Mouse (Mus musculus) retina, adult 2 months (tissue): ENCODE results near the gene Heatr4.
"Not testable (repeated sequence)": the region's sequence is repeated elsewhere in the genome, so short reads cannot be mapped to it uniquely, and the experiment has no call there.

Source experiments
- DNase-seq: peaks from one replicate; pipeline ENCODE4 v3.0.0-alpha.2; 2012; ENCODE audit warnings: low read depth, low spot score

Gene Heatr4

GRCm38 (mm10) chr12:83984752-83985151 is at the start of gene Heatr4:
Gene Heatr4, minus strand, starts transcription at chr12:83984852.
- no peak for DNase-seq

DNA sequence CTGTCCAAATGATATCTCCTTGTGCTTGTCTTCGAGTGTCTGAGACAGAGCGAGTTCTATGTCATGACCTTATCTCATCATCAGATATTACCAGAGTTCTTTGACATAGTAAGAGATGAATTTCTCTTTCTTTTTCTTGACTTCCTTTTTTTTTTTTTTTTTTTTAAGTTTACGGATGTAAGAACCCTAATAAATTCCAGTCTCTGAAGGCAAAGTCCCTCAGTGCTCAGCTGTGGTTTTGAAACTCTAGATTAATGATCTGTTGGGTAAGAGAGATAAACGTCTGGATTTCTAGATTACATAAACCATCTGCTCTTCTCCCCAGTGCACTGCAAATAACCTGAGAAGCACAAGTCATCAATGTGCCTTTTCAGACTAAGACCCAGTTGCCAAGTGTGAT is 49.5 kb upstream of the Heatr4 start:
- DNase-seq, result no peak

- not testable (repeated sequence) for DNase-seq
Observed at GRCm38 (mm10) chr12:84033302-84033701, 48.6 kb upstream of the Heatr4 start.

DNA sequence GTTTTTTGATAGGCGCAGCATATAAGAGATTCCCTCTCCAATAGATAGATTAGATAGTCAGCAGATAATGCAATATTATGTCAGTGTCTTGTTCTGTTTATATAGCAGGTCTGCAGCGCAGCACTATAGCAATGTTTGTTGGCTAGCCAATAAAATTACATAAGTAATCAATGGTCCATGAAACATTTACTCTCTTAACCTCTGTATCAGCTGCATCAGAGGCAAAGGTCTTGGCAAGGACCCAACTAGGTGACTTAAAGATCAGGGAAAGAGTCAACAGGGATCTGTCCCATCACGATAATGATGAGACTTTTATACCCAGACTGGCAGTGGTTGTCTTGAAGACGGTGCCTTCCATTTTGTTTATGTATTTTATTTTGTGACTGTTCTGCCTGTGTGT is 48.2 kb upstream of the Heatr4 start:
- no peak for DNase-seq

DNA sequence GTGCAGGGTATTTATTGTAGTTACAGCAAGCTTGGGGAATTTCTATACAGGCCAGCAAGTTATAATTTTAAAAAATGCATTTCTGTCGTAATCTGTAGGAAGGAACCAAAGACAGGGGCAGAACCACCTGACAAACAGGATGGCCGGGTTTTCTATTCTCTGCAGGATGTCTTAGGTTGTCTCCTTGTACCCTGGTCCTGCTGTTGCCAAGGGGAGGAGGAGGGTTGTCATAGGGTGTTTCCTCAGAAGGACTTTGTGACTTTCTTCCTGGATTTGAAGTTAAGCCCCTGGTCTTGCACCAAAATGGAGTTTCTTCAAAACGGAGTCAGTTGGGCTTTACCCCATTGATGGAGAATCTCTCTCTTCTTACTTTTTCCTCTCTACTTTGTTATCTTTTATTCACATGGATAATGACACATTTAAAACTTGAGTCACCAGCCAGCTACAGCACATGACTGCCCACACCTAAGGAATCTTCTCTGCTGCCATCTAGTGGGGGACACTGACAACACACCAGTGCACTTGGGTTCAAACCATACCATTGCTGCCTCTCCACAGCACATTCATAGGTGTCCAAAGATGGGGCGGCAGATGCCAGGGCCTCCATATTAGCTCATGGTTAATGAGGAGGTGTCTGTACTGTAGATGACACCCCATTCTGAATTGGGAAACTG is 46.1 kb upstream of the Heatr4 start:
- peak; percentile 50 for DNase-seq

DNA sequence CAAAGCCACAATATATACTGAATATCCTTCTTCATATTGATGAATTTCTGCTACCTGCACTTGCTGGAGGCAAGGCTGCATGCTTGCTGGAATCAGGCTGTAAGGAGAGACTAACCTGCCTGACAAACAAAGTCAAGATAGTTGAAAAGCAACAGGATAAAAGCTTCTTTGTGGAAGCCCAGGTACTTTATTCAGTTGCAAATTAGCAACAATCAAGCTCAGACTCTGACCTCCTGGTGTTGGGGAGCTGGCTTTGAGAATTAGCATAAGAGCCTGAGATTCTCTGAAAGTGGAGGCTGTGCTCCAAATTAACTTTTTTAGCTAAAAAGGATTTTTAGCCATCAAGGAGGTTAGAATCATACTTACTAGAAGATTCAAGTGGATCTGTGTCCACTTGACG is 44.4 kb upstream of the Heatr4 start:
- DNase-seq, result not testable (repeated sequence)

- DNase-seq, result not testable (repeated sequence)
Observed at GRCm38 (mm10) chr12:84028328-84028727, 43.7 kb upstream of the Heatr4 start.

DNA sequence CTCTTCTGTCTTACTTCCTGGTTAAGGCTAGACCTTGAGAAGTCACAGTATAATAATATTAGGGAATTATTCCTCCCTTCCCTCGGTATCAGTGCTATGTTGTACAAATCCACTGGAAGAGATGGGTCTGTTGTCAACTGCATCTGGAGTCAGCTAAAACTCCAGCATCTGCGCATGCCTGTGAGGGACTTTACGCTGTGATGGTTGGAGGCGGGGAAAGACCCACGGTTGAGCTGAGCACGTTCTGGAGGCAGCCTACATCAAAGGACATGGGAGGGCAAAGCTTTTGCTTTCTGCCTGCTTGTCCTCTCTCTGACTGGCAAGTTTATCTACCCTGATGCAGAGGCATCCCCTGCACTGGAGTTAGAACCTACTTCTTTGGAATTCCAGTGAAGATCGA is 41.2 kb upstream of the Heatr4 start:
- no peak for DNase-seq

- no peak for DNase-seq
Observed at GRCm38 (mm10) chr12:84023052-84023745, 38.5 kb upstream of the Heatr4 start.

DNA sequence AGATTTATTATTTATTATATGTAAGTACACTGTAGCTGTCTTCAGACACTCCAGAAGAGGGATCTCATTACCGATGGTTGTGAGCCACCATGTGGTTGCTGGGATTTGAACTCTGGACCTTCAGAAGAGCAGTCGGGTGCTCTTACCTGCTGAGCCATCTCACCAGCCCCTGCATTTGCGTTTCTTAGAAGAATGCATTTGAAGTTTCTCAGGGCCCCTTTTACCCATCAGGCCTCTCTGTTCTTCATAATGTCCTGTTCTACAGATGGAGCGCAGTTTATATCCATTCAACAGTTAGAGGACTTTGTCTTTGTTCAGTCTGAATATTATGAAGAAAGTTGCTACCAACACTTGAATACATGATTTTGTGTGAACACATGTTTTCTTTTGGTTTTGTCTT is 37.6 kb upstream of the Heatr4 start:
- not testable (repeated sequence) for DNase-seq

DNA sequence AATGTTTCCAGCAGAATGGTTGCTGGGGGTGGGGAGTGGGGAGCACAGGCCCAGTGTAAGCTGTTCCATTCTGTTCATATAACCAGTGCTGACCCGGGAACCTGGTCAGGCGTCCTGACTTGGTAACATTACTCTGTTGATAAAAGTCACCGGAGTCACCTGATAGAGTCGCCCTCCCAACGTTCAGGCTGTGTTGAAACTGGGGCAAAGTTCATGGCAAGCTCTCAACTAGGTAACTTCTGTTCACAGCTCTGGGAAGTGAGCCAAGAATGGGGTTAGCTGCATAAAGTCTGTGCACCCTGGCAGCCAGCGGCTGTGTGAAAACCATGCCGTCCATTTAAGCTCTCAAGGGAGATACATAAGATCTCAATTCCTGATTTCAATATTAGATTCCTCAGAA is 35.9 kb upstream of the Heatr4 start:
- not testable (repeated sequence) for DNase-seq

GRCm38 (mm10) chr12:84013701-84014100 is 29.0 kb upstream of the Heatr4 start:
- DNase-seq, result no peak

GRCm38 (mm10) chr12:84013130-84013529 is 28.5 kb upstream of the Heatr4 start:
- DNase-seq, result no peak

DNA sequence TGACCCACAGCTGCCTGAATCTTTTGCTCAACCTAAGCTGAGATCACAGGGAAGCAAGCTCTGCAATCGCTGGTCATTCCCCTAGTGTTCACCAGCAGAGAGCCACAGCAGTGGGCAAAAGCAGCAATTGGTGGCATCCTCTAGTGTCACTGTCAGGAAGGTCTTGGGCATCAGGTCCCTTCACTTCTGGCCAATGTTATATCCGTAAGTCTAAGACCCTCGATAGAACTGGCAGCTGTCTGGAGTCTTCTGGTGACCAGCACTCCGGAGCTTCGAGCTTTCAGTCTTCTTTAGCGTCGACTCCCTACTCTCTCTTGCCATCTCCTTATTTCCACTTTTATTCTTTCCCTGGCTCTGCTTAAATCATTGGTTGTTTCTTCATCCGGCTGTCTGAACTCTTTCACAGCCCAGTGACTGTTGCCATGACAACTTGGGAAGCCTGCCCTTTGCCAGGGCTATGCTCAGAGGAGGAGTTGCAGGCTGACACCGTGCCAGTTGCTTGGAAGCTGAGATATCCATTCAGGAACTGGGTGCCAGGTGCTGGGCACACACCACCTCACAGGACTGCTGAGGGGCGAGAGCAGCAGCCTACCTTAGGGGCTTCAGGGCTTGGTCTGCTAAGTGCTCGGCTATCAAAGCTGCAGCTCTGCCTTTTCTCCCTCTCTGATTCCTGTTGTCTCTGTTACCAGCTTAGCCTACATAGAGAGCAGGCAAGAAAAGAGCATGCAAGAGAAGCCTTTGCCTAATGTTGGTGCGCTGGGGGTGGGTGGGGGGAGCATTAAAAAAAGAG is 26.8 kb upstream of the Heatr4 start:
- no peak for DNase-seq

DNA sequence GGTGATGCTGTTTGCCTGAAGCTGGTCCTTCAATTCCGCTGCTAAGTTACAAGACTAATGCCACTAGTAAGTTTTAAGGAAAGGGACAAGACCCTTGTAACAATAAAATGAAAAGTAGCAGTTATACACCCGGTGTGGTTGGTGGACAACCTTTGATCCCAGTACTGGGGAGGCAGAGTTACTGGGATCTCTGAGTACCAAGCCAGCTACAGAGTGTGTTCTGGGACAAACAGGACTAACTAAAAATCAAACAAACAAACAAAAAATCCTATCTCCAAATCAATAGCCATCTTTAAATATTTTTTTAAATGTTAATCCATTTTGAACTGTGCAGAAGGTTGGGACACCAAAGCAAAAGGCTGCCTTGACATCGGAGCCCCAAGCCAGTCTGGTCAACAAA is 25.5 kb upstream of the Heatr4 start:
- DNase-seq, result no peak

- DNase-seq, result not testable (repeated sequence)
Observed at GRCm38 (mm10) chr12:84009171-84009965, 24.7 kb upstream of the Heatr4 start, which contains the start of gene Acot1. Gene Acot1, plus strand, starts transcription at chr12:84009490.

GRCm38 (mm10) chr12:84008729-84009128 is 24.1 kb upstream of the Heatr4 start:
- DNase-seq, result no peak

GRCm38 (mm10) chr12:84008251-84008650 is 23.6 kb upstream of the Heatr4 start:
- DNase-seq, result no peak

DNA sequence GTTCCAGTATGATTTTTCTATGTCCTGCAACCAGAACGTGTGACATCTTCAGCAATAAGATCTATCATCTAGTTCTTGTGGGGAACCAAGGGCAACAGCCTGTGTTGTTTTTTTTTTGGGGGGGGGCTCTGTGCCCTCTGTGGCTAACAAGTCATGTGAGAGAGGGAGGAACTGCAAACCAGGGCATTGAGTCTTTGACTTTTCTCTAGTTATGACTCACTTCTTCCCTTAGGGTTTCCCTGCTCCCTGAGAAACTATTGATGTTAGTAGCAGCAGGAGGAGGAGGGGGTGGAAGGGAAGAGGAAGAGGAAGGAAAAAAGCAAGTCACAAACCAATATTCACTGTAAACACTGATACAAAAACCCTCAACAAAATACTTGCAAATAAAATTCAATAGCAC is 19.2 kb upstream of the Heatr4 start:
- DNase-seq, result no peak

GRCm38 (mm10) chr12:84000418-84000817 is 15.8 kb upstream of the Heatr4 start:
- no peak for DNase-seq

GRCm38 (mm10) chr12:83999237-83999636 is 14.6 kb upstream of the Heatr4 start:
- not testable (repeated sequence) for DNase-seq
